Mouse (Mus musculus): ENCODE results near the gene Tmem150b. TPM values are rescaled to one million over a fixed set of nuclear protein-coding genes. Genes with fewer than 3 reads are reported as not detected.

Tmem150b gene
- total and polyA plus RNA-seq, 3 experiments, result 0.31 to 1.4 TPM; not detected in 1

DNA sequence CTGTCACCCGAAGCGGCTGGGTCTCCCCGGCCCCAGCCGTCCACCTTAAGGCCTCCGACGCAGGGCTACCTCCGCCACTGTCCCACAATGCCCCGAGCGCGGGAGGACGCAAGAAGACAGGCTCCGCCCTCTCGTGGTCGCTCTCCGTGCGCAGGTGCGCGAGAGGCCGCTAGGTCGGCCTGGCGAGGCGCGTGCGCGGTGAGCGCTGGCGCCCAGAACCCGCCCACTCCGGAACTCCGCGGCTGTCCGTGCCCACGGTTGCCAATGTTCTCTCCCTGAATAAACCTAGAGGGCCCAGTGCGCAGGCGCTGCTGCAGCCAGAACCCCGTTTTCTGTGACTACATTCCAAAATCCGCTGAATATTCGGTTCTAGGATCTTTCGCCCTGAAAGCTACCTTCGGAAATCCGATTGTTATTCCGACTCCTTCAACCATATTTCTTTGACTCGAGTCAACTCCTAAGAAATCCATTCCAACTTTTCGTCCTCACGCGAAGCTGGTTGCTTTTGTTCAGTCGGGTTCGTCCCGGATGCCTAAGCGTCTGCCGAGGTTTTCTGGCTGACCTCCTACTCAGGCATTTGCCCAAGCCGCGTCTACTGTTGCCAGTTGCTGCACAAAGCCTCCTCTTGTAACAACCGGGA lies 66.0 kb downstream of the Tmem150b start, which contains the start of gene Ppp6r1:
Ppp6r1 (minus strand) TSS at position 108 of the 640 bp plus-strand sequence.
- H3K36me3 ChIP-seq (ENCODE audit: control insufficient read depth in 1 of 2, insufficient read depth in 2 of 2, low read length in 2 of 2), result peaks cover 0 to 34% of the 10 kb centered on the region in 2 experiments; a peak in 2 of 4 replicates
- H3K9me3 ChIP-seq (replicated peaks; ENCODE audit: insufficient read depth, low read length), result no peaks in the 10 kb centered on the region
- peak within 1 kb of the TSS; percentile 79 to 85 for H3K4me3 ChIP-seq (ENCODE audit: control insufficient read depth in 1 of 2, insufficient read depth in 1 of 2, low read depth in 2 of 2, low read length in 2 of 2)
- peaks cover 17 to 20% of the 10 kb centered on the region in 2 experiments for H3K4me1 ChIP-seq (ENCODE audit: control insufficient read depth in 1 of 2, insufficient read depth in 2 of 2, low read length in 2 of 2)
- peak; percentile 9; the same call in 1 of the 2 replicates for TF ChIP-seq UBTF (IDR thresholded peaks at IDR 0.05; ENCODE audit: borderline replicate concordance, insufficient read depth, low read depth, low read length)
- TF ChIP-seq MAZ (IDR thresholded peaks at IDR 0.05; ENCODE audit: low read depth, low read length), result no peak
- TF ChIP-seq ZC3H11A (IDR thresholded peaks at IDR 0.05; ENCODE audit: low read depth, low read length), result no peak
- TF ChIP-seq TCF12 (IDR thresholded peaks at IDR 0.05; ENCODE audit: low read depth, low read length), result peak; percentile 63
- peak; percentile 54 for TF ChIP-seq USF1 (IDR thresholded peaks at IDR 0.05; ENCODE audit: low read depth, low read length)
- peak; percentile 84 for TF ChIP-seq NELFE (IDR thresholded peaks at IDR 0.05; ENCODE audit: low read depth, low read length)
- no peak for TF ChIP-seq ZNF384 (IDR thresholded peaks at IDR 0.05; ENCODE audit: low read depth, low read length)
- peak; percentile 57; the same call in 1 of the 2 replicates for TF ChIP-seq KAT2A (conservative IDR thresholded peaks at IDR 0.05; ENCODE audit: low read depth, low read length)
- peak; percentile 89 for TF ChIP-seq ZMIZ1 (IDR thresholded peaks at IDR 0.05; ENCODE audit: low read depth, low read length)
- TF ChIP-seq ELF1 (IDR thresholded peaks at IDR 0.05; ENCODE audit: low read depth, low read length), result peak; percentile 92
- no peak for TF ChIP-seq SMC3 (IDR thresholded peaks at IDR 0.05; ENCODE audit: low read depth, low read length)
- no peak for TF ChIP-seq MYB (IDR thresholded peaks at IDR 0.05; ENCODE audit: low read depth, low read length)
- TF ChIP-seq TBP (IDR thresholded peaks at IDR 0.05; ENCODE audit: low read depth, low read length), result peak; percentile 56
- peak; percentile 85 for TF ChIP-seq HCFC1 (IDR thresholded peaks at IDR 0.05; ENCODE audit: low read depth, low read length)
- peak; percentile 75 to 96 for TF ChIP-seq POLR2A (IDR thresholded peaks at IDR 0.05; ENCODE audit: control insufficient read depth in 1 of 2, insufficient read depth in 1 of 2, low read depth in 1 of 2, low read length in 2 of 2, poor library complexity in 1 of 2)
- peak; percentile 95; the same call in 1 of the 2 replicates for TF ChIP-seq NRF1 (IDR thresholded peaks at IDR 0.05; ENCODE audit: insufficient read depth, low read depth, low read length, poor library complexity, severe bottlenecking)
- TF ChIP-seq SIN3A (IDR thresholded peaks at IDR 0.05; ENCODE audit: low read length), result peak; percentile 81
- TF ChIP-seq MAFK (IDR thresholded peaks at IDR 0.05; ENCODE audit: borderline replicate concordance, low read depth, low read length), result no peak
- TF ChIP-seq E2F4 (IDR thresholded peaks at IDR 0.05; ENCODE audit: borderline replicate concordance, low read depth, low read length), result peak; percentile 69; the same call in 1 of the 2 replicates
- TF ChIP-seq USF2 (IDR thresholded peaks at IDR 0.05; ENCODE audit: borderline replicate concordance in 1 of 2, insufficient read depth in 1 of 2, low read depth in 1 of 2, low read length in 2 of 2), result no peak
- peak; percentile 17 for TF ChIP-seq MXI1 (IDR thresholded peaks at IDR 0.05; ENCODE audit: low read depth, low read length)
- no peak for TF ChIP-seq BHLHE40 (IDR thresholded peaks at IDR 0.05; ENCODE audit: borderline replicate concordance, low read depth, low read length)
- TF ChIP-seq POLR2AphosphoS2 (IDR thresholded peaks at IDR 0.05; ENCODE audit: low read length), result peak; percentile 84
- H3K27ac ChIP-seq (ENCODE audit: control insufficient read depth, low read depth, low read length), result peak within 1 kb of the TSS; percentile 89
- H3K79me2 ChIP-seq (ENCODE audit: control insufficient read depth, insufficient read depth, low read length, poor library complexity), result peaks cover 45% of the 10 kb centered on the region
- H3K27me3 ChIP-seq (ENCODE audit: control insufficient read depth in 1 of 2, insufficient read depth in 2 of 2, low read length in 2 of 2), result no peaks in the 10 kb centered on the region
- DNase-seq (ENCODE audit: low read depth, low spot score), result peak; percentile 97
- peak within 1 kb of the TSS; percentile 86 for H3K9ac ChIP-seq (ENCODE audit: control insufficient read depth, low read depth, low read length, poor library complexity, severe bottlenecking)

All from MEL (cell line).